Mouse (Mus musculus) ES-E14 (cell line): ENCODE results near the gene Doc2b. TPM values are rescaled to one million over a fixed set of nuclear protein-coding genes. Genes with fewer than 3 reads are reported as not detected.

Experiments used
- DNase-seq: peaks from one replicate; pipeline ENCODE4 v3.0.0-alpha.2; 2013; ENCODE audit warnings: low read depth, low spot score
- H3K27ac ChIP-seq: 2 replicates; pipeline ENCODE4 v1.5.1; 2012; ENCODE audit warnings: low read depth, mild to moderate bottlenecking, low read length, moderate library complexity, mixed read lengths; ENCODE audit not compliant: poor library complexity, insufficient read depth, severe bottlenecking
- H3K36me3 ChIP-seq: 2 replicates; pipeline ENCODE4 v1.6.1; 2012; ENCODE audit warnings: mild to moderate bottlenecking, low read length, moderate library complexity, mixed read lengths; ENCODE audit not compliant: control insufficient read depth, poor library complexity, insufficient read depth, severe bottlenecking
- H3K4me1 ChIP-seq, 2 experiments: fragments of 150-350 bp in 1 of 2; sonication (generic) in 1 of 2; 2 replicates each; pipeline ENCODE4 v1.6.1; 2012; ENCODE audit warnings: low read length in 2 of 2, mild to moderate bottlenecking in 1 of 2, mixed read lengths in 1 of 2; ENCODE audit not compliant: control insufficient read depth in 2 of 2, insufficient read depth in 2 of 2, poor library complexity in 1 of 2
- H3K4me3 ChIP-seq, 2 experiments: fragments of 150-350 bp in 1 of 2; sonication (generic) in 1 of 2; 2 replicates each; pipeline ENCODE4 v1.5.1; 2012; ENCODE audit warnings: low read length in 2 of 2, low read depth in 1 of 2, mild to moderate bottlenecking in 1 of 2, mixed read lengths in 1 of 2; ENCODE audit not compliant: insufficient read depth in 1 of 2, poor library complexity in 1 of 2, severe bottlenecking in 1 of 2
- H3K9ac ChIP-seq: 2 replicates; pipeline ENCODE4 v1.6.1; 2012; ENCODE audit warnings: low read depth, mild to moderate bottlenecking, low read length, mixed read lengths; ENCODE audit not compliant: poor library complexity, insufficient read depth, severe bottlenecking
- H3K9me3 ChIP-seq: fragments of 150-350 bp; sonication (generic); 2 replicates; pipeline ENCODE4 v1.6.1; 2012; ENCODE audit warnings: low read depth, mild to moderate bottlenecking, low read length; ENCODE audit not compliant: control insufficient read depth, insufficient read depth
- CHD2 ChIP-seq: IDR thresholded peaks from 2 replicates; pipeline ENCODE4 v1.6.1; 2014; ENCODE audit warnings: mild to moderate bottlenecking, low read depth, low read length, inconsistent platforms
- HCFC1 ChIP-seq: IDR thresholded peaks from 2 replicates; pipeline ENCODE4 v1.6.1; 2012; ENCODE audit warnings: low read length, inconsistent platforms, borderline replicate concordance; ENCODE audit not compliant: insufficient read depth
- MAFK ChIP-seq: IDR thresholded peaks from 2 replicates; pipeline ENCODE4 v1.6.1; 2014; ENCODE audit warnings: mild to moderate bottlenecking, low read depth, low read length, inconsistent platforms; ENCODE audit not compliant: insufficient read depth
- ZC3H11A ChIP-seq: IDR thresholded peaks from 2 replicates; pipeline ENCODE4 v1.6.1; 2012; ENCODE audit warnings: low read depth, mild to moderate bottlenecking, inconsistent platforms, low read length, borderline replicate concordance
- ZNF384 ChIP-seq: IDR thresholded peaks from 2 replicates; pipeline ENCODE4 v1.6.1; 2012; ENCODE audit warnings: low read depth, low read length, inconsistent platforms
- in situ Hi-C, 2 experiments: fragments of 600-800 bp; cut with MboI; formaldehyde crosslinking; loops; one replicate each; pipeline ENCODE4 v1.15.1; 2025; ENCODE audit warnings: low sequenced_read_pairs in 2 of 2, inconsistent platforms in 1 of 2; ENCODE audit not compliant: unreplicated experiment in 2 of 2
- total RNA-seq: library from RNA; depleted of rRNA; stranded (reverse); fragments of 300-350 nt; gene quantifications from 2 replicates; pipeline ENCODE4 v1.2.3, GENCODE M21; 2012

Gene Doc2b
- total RNA-seq, 1 experiment: 0.27 TPM

- TF ChIP-seq ZC3H11A: no peak
- no peak for TF ChIP-seq ZNF384
- TF ChIP-seq MAFK: no peak
- TF ChIP-seq CHD2: no peak
- no peak for TF ChIP-seq HCFC1
- H3K9me3 ChIP-seq: no peaks in the 10 kb centered on the region
- H3K4me3 ChIP-seq: no peak overlapping the region
- no peaks in the 10 kb centered on the region for H3K4me1 ChIP-seq
- H3K36me3 ChIP-seq: no peaks in the 10 kb centered on the region
- H3K9ac ChIP-seq: no peak overlapping the region
- in situ Hi-C loops: no loop called here
- DNase-seq: no peak
- H3K27ac ChIP-seq: no peak overlapping the region
Measured at GRCm38 (mm10) chr11:75810526-75810925, 14.7 kb upstream of the Doc2b start.

GRCm38 (mm10) chr11:75807486-75807885, 11.6 kb upstream of the Doc2b start:
- Histone ChIP-seq H3K9ac (no peak overlapping the region), H3K9me3 (no peaks in the 10 kb centered on the region), H3K4me3 (no peak overlapping the region), H3K27ac (no peak overlapping the region), H3K4me1 (peaks cover 3% of the 10 kb centered on the region in 2 experiments; a peak in 2 of 4 replicates), H3K36me3 (no peaks in the 10 kb centered on the region)
- in situ Hi-C loops: no loop called here
- no peak for TF ChIP-seq MAFK
- no peak for TF ChIP-seq ZNF384
- no peak for TF ChIP-seq ZC3H11A
- no peak for TF ChIP-seq CHD2
- no peak for TF ChIP-seq HCFC1
- DNase-seq: no peak

- Histone ChIP-seq H3K36me3 (no peaks in the 10 kb centered on the region), H3K4me1 (peaks cover 7 to 20% of the 10 kb centered on the region in 2 experiments), H3K27ac (no peak overlapping the region), H3K9ac (no peak overlapping the region), H3K9me3 (no peaks in the 10 kb centered on the region), H3K4me3 (no peak overlapping the region)
- DNase-seq: no peak
- in situ Hi-C loops: no loop called here
- TF ChIP-seq HCFC1 (no peak), ZC3H11A (no peak), MAFK (no peak), ZNF384 (no peak), CHD2 (no peak)
Measured at GRCm38 (mm10) chr11:75801771-75802550, 6.1 kb upstream of the Doc2b start.

GRCm38 (mm10) chr11:75801369-75801768, 5.5 kb upstream of the Doc2b start:
- in situ Hi-C loops: no loop called here
- peaks cover 7 to 22% of the 10 kb centered on the region in 2 experiments for H3K4me1 ChIP-seq
- DNase-seq: no peak
- H3K4me3 ChIP-seq: no peak overlapping the region
- H3K9me3 ChIP-seq: no peaks in the 10 kb centered on the region
- H3K27ac ChIP-seq: no peak overlapping the region
- no peak overlapping the region for H3K9ac ChIP-seq
- H3K36me3 ChIP-seq: no peaks in the 10 kb centered on the region
- no peak for TF ChIP-seq HCFC1
- no peak for TF ChIP-seq MAFK
- TF ChIP-seq CHD2: no peak
- TF ChIP-seq ZNF384: no peak
- no peak for TF ChIP-seq ZC3H11A
